In genomic region chr6:90695754-90696153, GRCm38 (mm10) we compare ENCODE assay signal across 13 mouse cellular contexts.
DNase-seq lines count a peak whose midpoint lies in the region; ATAC-seq and TF ChIP-seq lines count a peak whose summit lies in the region.
"Had no signal": no experiment of that assay in that cellular context is flagged by ENCODE, and none has a peak within 500 bp of the region (broad histone marks: within the 10 kb centered on the region; RNA-seq: fewer than 3 reads in every experiment).

No protein-coding gene starts in this region.

- TF ChIP-seq CTCF in forebrain, postnatal 0 days (IDR thresholded peaks at IDR 0.05; ENCODE audit: low read depth) = no peak
- TF ChIP-seq CTCF in olfactory bulb, adult 2 months (IDR thresholded peaks at IDR 0.05; ENCODE audit: insufficient read depth, low read depth, low read length) = no peak

- no peak for TF ChIP-seq POLR2A in olfactory bulb, adult 2 months (IDR thresholded peaks at IDR 0.05; ENCODE audit: insufficient read depth, low read depth, low read length)

- no peak for ATAC-seq in forebrain, embryonic 15.5 days (replicated peaks)
- ATAC-seq in forebrain, postnatal 0 days = no peak
- 0 out of 2 replicates have a peak, but pooled peaks have one; percentile 28 for ATAC-seq in hindbrain, embryonic 16.5 days
- ATAC-seq: forebrain, embryonic 14.5 days; intestine, embryonic 15.5 days; liver, postnatal 0 days; midbrain, embryonic 15.5 days had no signal

- 70% methylated on average over 1 of the region's 1 CpGs for WGBS in forebrain, embryonic 15.5 days
- 58% methylated on average over 1 of the region's 1 CpGs for WGBS in forebrain, postnatal 0 days
- WGBS in hindbrain, embryonic 16.5 days = 67% methylated on average over 1 of the region's 1 CpGs
- 94% methylated on average over 1 of the region's 1 CpGs for WGBS in hindbrain, embryonic 10.5 days
- whole genome bisulfite sequencing in olfactory bulb, adult 2 months = 15% methylated on average over 1 of the region's 1 CpGs

- H3K4me2 ChIP-seq in forebrain, embryonic 15.5 days (replicated peaks) = no peak overlapping the region
- H3K4me2 ChIP-seq in forebrain, postnatal 0 days (ENCODE audit: low read depth) = no peak overlapping the region
- no peak overlapping the region for H3K4me2 ChIP-seq in hindbrain, embryonic 16.5 days (ENCODE audit: low read length)
- H3K4me2 ChIP-seq: intestine, embryonic 15.5 days; midbrain, embryonic 15.5 days had no signal

- H3K27ac ChIP-seq in forebrain, embryonic 15.5 days (replicated peaks) = 0 out of 2 replicates have a peak overlapping the region, but pooled peaks have one; percentile 36
- H3K27ac ChIP-seq in forebrain, postnatal 0 days (ENCODE audit: low read depth, low read length) = no peak overlapping the region
- no peak overlapping the region for H3K27ac ChIP-seq in hindbrain, embryonic 16.5 days (ENCODE audit: low read depth, low read length)
- no peak overlapping the region for H3K27ac ChIP-seq in hindbrain, embryonic 10.5 days
- peak overlapping the region; percentile 36; the same call in 1 of the 2 replicates for H3K27ac ChIP-seq in olfactory bulb, adult 2 months (ENCODE audit: insufficient read depth, low read depth, low read length)
- H3K27ac ChIP-seq: intestine, embryonic 15.5 days; midbrain, embryonic 15.5 days had no signal

- H3K9me3 ChIP-seq in forebrain, embryonic 15.5 days = no peaks in the 10 kb centered on the region
- H3K9me3 ChIP-seq in forebrain, postnatal 0 days (ENCODE audit: low read length) = no peaks in the 10 kb centered on the region
- H3K9me3 ChIP-seq in hindbrain, embryonic 16.5 days (ENCODE audit: control insufficient read depth, low read length) = no peaks in the 10 kb centered on the region
- no peaks in the 10 kb centered on the region for H3K9me3 ChIP-seq in hindbrain, embryonic 10.5 days
- H3K9me3 ChIP-seq: intestine, embryonic 15.5 days; midbrain, embryonic 15.5 days had no signal

- 0 out of 2 replicates have a peak, but pooled peaks cover 4% of the 10 kb centered on the region for H3K4me1 ChIP-seq in forebrain, embryonic 15.5 days
- H3K4me1 ChIP-seq in forebrain, postnatal 0 days (ENCODE audit: insufficient read depth) = no peaks in the 10 kb centered on the region
- peaks cover 19% of the 10 kb centered on the region for H3K4me1 ChIP-seq in hindbrain, embryonic 16.5 days (ENCODE audit: control insufficient read depth, insufficient read depth, low read depth, low read length)
- H3K4me1 ChIP-seq in hindbrain, embryonic 10.5 days (replicated peaks) = peaks cover 19% of the 10 kb centered on the region
- peaks cover 24% of the 10 kb centered on the region for H3K4me1 ChIP-seq in olfactory bulb, adult 2 months (ENCODE audit: control insufficient read depth, insufficient read depth, low read length)

- H3K4me3 ChIP-seq in forebrain, embryonic 15.5 days = no peak overlapping the region
- no peak overlapping the region for H3K4me3 ChIP-seq in forebrain, postnatal 0 days (ENCODE audit: low read depth, low read length)
- H3K4me3 ChIP-seq in hindbrain, embryonic 16.5 days (ENCODE audit: low read length) = no peak overlapping the region
- no peak overlapping the region for H3K4me3 ChIP-seq in hindbrain, embryonic 10.5 days
- H3K4me3 ChIP-seq in olfactory bulb, adult 2 months (ENCODE audit: insufficient read depth, low read depth, low read length) = no peak overlapping the region
- H3K4me3 ChIP-seq: intestine, embryonic 15.5 days; midbrain, embryonic 15.5 days had no signal

- H3K9ac ChIP-seq in forebrain, embryonic 15.5 days (replicated peaks) = no peak overlapping the region
- H3K9ac ChIP-seq in forebrain, postnatal 0 days = no peak overlapping the region
- H3K9ac ChIP-seq in hindbrain, embryonic 16.5 days (ENCODE audit: low read depth, low read length) = no peak overlapping the region
- H3K9ac ChIP-seq: intestine, embryonic 15.5 days; liver, postnatal 0 days; midbrain, embryonic 15.5 days had no signal

- DNase-seq in forebrain, postnatal 0 days = no peak
- DNase-seq in hindbrain, embryonic 10.5 days (ENCODE audit: low spot score) = no peak
- peak; percentile 60 for DNase-seq in right cerebral cortex, adult 18-20 months
- no peak for DNase-seq in right cerebral cortex, postnatal 14 days
- DNase-seq in yolk sac, embryonic 10.5 days (ENCODE audit: low spot score) = no peak
- DNase-seq: embryo, embryonic 11 days; liver, postnatal 0 days had no signal

- peaks cover 10% of the 10 kb centered on the region; the same call in 1 of the 2 replicates for H3K36me3 ChIP-seq in forebrain, embryonic 15.5 days
- H3K36me3 ChIP-seq in forebrain, postnatal 0 days (ENCODE audit: insufficient read depth) = peaks cover 16% of the 10 kb centered on the region
- H3K36me3 ChIP-seq in hindbrain, embryonic 16.5 days (ENCODE audit: control insufficient read depth, insufficient read depth, low read length) = peaks cover 5% of the 10 kb centered on the region; the same call in 1 of the 2 replicates
- H3K36me3 ChIP-seq in hindbrain, embryonic 10.5 days = peaks cover 41% of the 10 kb centered on the region

- no peaks in the 10 kb centered on the region for H3K27me3 ChIP-seq in forebrain, embryonic 15.5 days
- no peaks in the 10 kb centered on the region for H3K27me3 ChIP-seq in forebrain, postnatal 0 days (ENCODE audit: insufficient read depth, low read length)
- no peaks in the 10 kb centered on the region for H3K27me3 ChIP-seq in hindbrain, embryonic 16.5 days (replicated peaks; ENCODE audit: control insufficient read depth, insufficient read depth, low read length)
- no peaks in the 10 kb centered on the region for H3K27me3 ChIP-seq in hindbrain, embryonic 10.5 days (ENCODE audit: insufficient read depth, poor library complexity, severe bottlenecking)
- H3K27me3 ChIP-seq: intestine, embryonic 15.5 days; midbrain, embryonic 15.5 days had no signal

Comparison
In these comparisons a context has a peak if more than half of its experiments do, and no peak if none do; other contexts are left out.
1. H3K27ac ChIP-seq: peak in forebrain, embryonic 15.5 days (single experiment) and olfactory bulb, adult 2 months (single experiment); none in forebrain, postnatal 0 days (single experiment), hindbrain, embryonic 16.5 days (single experiment) and hindbrain, embryonic 10.5 days (single experiment).